Mouse (Mus musculus) liver, embryonic 14.5 days (tissue): ENCODE data around the gene Col6a3. TPM values are rescaled to one million over a fixed set of nuclear protein-coding genes. Genes with fewer than 3 reads are reported as not detected.

Experiments used
- ATAC-seq: fragments of 200-750 bp; cut with Nextera tagmentation; 2 replicates; pipeline ENCODE4 v1.8.0; 2017; ENCODE audit warnings: moderate number of reproducible peaks, mild to moderate bottlenecking, moderate library complexity; ENCODE audit not compliant: insufficient read depth
- DNase-seq, 3 experiments: peaks; one replicate each; pipeline ENCODE4 v3.0.0-alpha.2; 2012 to 2013; ENCODE audit warnings: low read depth in 3 of 3, low spot score in 3 of 3
- H3K27ac ChIP-seq: fragments of 300-500 bp; sonication (generic); 2 replicates; pipeline ENCODE4 v1.5.1; 2014; ENCODE audit warnings: moderate library complexity, mild to moderate bottlenecking, control low read depth, inconsistent platforms
- H3K27me3 ChIP-seq: fragments of 300-500 bp; sonication (generic); 2 replicates; pipeline ENCODE4 v1.6.1; 2014; ENCODE audit warnings: mild to moderate bottlenecking, low read length, moderate library complexity; ENCODE audit not compliant: control insufficient read depth, insufficient read depth
- H3K36me3 ChIP-seq: fragments of 300-500 bp; sonication (generic); replicated peaks from 2 replicates; pipeline ENCODE4 v1.6.1; 2014; ENCODE audit warnings: low read depth; ENCODE audit not compliant: control insufficient read depth, insufficient read depth
- H3K4me1 ChIP-seq, 2 experiments: fragments of 200-500 bp in 1 of 2; fragments of 300-500 bp in 1 of 2; sonication (generic) in 1 of 2; replicated peaks; 2 replicates each; pipeline ENCODE4 v1.6.1; 2012 to 2014; ENCODE audit warnings: antibody characterized with exemption in 1 of 2, inconsistent platforms in 1 of 2, low read length in 1 of 2; ENCODE audit not compliant: control insufficient read depth in 2 of 2, insufficient read depth in 2 of 2
- H3K4me2 ChIP-seq: fragments of 300-500 bp; sonication (generic); 2 replicates; pipeline ENCODE4 v1.6.1; 2014; ENCODE audit warnings: low read depth, mild to moderate bottlenecking, control low read depth, moderate library complexity
- H3K4me3 ChIP-seq, 2 experiments: fragments of 200-500 bp in 1 of 2; fragments of 300-500 bp in 1 of 2; sonication (generic) in 1 of 2; 2 replicates each; pipeline ENCODE4 v1.5.1; 2012 to 2014; ENCODE audit warnings: low read depth in 2 of 2, low read length in 2 of 2, mild to moderate bottlenecking in 2 of 2, control low read depth in 1 of 2, inconsistent platforms in 1 of 2, moderate library complexity in 1 of 2; ENCODE audit not compliant: insufficient read depth in 1 of 2
- H3K9ac ChIP-seq: fragments of 300-500 bp; sonication (generic); replicated peaks from 2 replicates; pipeline ENCODE4 v1.6.1; 2014; ENCODE audit warnings: mild to moderate bottlenecking, control low read depth, moderate library complexity
- H3K9me3 ChIP-seq: fragments of 300-500 bp; sonication (generic); 2 replicates; pipeline ENCODE4 v1.6.1; 2016; ENCODE audit warnings: low read length, mixed read lengths; ENCODE audit not compliant: control insufficient read depth
- CTCF ChIP-seq: IDR thresholded peaks from 2 replicates; pipeline ENCODE4 v1.5.1; 2016; ENCODE audit warnings: antibody characterized with exemption, low read depth, control low read depth
- EP300 ChIP-seq: IDR thresholded peaks from 2 replicates; pipeline ENCODE4 v1.6.1; 2016; ENCODE audit warnings: antibody characterized with exemption, low read depth
- WGBS: fragments of 180-500 bp; shearing (Covaris S2); extraction: QIAGEN DNeasy Blood & Tissue Kit; methylation state at CpG from one replicate; pipeline ENCODE4 v1.1.7; 2014; ENCODE audit not compliant: insufficient replicate concordance; 5-methylcytosine and 5-hydroxymethylcytosine counted together
- polyA plus RNA-seq, 2 experiments: library from polyadenylated mRNA; depleted of rRNA in 1 of 2; stranded (reverse) in 1 of 2; unstranded in 1 of 2; fragments of >200 nt; fragmentation: Nextera tagmentation in 1 of 2; extraction: Ambion mirVana in 1 of 2; gene quantifications; 2 replicates each; pipeline versions ENCODE4 v1.2.1 to v1.2.3; 2012 to 2014

Gene Col6a3
- polyA plus RNA-seq, 2 experiments: 2.8 to 4.2 TPM

DNA sequence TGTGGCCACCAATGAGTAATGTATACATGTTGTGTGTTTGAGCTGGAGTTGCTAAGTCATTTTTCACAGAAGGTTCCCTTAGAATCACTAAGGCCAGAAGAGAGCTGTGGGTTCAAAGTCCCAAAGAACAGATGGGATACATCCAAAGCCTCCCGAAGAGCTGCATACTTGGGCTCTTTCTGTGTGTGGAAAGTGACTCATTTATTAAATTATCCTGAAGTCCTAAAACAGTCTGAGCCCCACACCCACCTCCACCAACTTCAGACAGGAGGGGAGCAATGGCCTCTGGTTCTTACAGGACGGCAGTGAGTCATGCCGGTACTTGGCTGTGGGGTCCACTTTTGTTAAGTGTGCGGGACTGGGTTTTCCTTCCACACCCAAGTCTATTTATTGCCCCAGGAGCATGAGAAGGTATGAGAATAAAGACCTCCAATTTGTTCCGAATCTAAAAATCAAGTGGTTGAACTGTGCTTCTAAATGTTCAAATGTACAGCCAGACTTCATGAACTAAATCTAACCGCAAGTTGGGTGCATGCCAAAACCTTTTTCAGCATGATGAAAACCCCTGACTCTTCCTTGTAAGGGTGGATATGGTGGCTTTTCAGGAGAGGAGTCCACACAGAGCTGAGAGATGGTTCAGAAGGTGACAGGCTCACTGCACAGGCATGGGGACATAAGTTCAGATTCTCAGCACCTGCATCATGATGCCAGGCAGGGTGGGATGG is 124.8 kb downstream of the Col6a3 start:
- ATAC-seq (no peak), DNase-seq (no peak)
- TF ChIP-seq CTCF: no peak
- TF ChIP-seq EP300: no peak
- Histone ChIP-seq H3K4me1 (no peaks in the 10 kb centered on the region), H3K4me3 (no peak overlapping the region), H3K36me3 (no peaks in the 10 kb centered on the region), H3K9me3 (no peaks in the 10 kb centered on the region), H3K4me2 (no peak overlapping the region), H3K9ac (no peak overlapping the region), H3K27ac (no peak overlapping the region), H3K27me3 (no peaks in the 10 kb centered on the region)
- WGBS: 72% methylated on average over 6 of the region's 6 CpGs

GRCm38 (mm10) chr1:90716258-90716657 is 127.5 kb downstream of the Col6a3 start:
- no peak for ATAC-seq
- H3K27ac ChIP-seq: no peak overlapping the region
- no peaks in the 10 kb centered on the region for H3K9me3 ChIP-seq
- H3K9ac ChIP-seq: no peak overlapping the region
- H3K4me1 ChIP-seq: no peaks in the 10 kb centered on the region
- H3K27me3 ChIP-seq: no peaks in the 10 kb centered on the region
- no peak for DNase-seq
- no peak overlapping the region for H3K4me3 ChIP-seq
- H3K36me3 ChIP-seq: no peaks in the 10 kb centered on the region
- WGBS: 44% methylated on average over 2 of the region's 2 CpGs
- TF ChIP-seq EP300 (no peak), CTCF (no peak)
- H3K4me2 ChIP-seq: no peak overlapping the region

Other genes starting within 250 kb of the Col6a3 start
- gene Cops8, start 241.0 kb downstream of the Col6a3 start, polyA plus RNA-seq (2012; rRNA removed): 28.3 and 30.3 TPM in 2 replicates
- 40.3 and 41.4 TPM in 2 replicates for gene Cops8, start 241.0 kb downstream of the Col6a3 start, polyA plus RNA-seq (2014; fragmentation: Nextera tagmentation; extraction: Ambion mirVana)
- 0.01 TPM in 1 of 2 replicates, not detected in the other for gene Mlph, start 71.1 kb upstream of the Col6a3 start, polyA plus RNA-seq (2012; rRNA removed)
- not detected in 2 replicates for gene Mlph, start 71.1 kb upstream of the Col6a3 start, polyA plus RNA-seq (2014; fragmentation: Nextera tagmentation; extraction: Ambion mirVana)
- gene Prlh, start 109.1 kb upstream of the Col6a3 start, polyA plus RNA-seq (2012; rRNA removed): not detected in 2 replicates
- gene Prlh, start 109.1 kb upstream of the Col6a3 start, polyA plus RNA-seq (2014; fragmentation: Nextera tagmentation; extraction: Ambion mirVana): not detected in 2 replicates
- gene Rab17, start 125.7 kb upstream of the Col6a3 start, polyA plus RNA-seq (2012; rRNA removed): 1.4 and 1.8 TPM in 2 replicates
- gene Rab17, start 125.7 kb upstream of the Col6a3 start, polyA plus RNA-seq (2014; fragmentation: Nextera tagmentation; extraction: Ambion mirVana): 3.9 and 4.2 TPM in 2 replicates
- gene Lrrfip1, start 154.8 kb upstream of the Col6a3 start, polyA plus RNA-seq (2012; rRNA removed): 4.6 and 9.4 TPM in 2 replicates
- gene Lrrfip1, start 154.8 kb upstream of the Col6a3 start, polyA plus RNA-seq (2014; fragmentation: Nextera tagmentation; extraction: Ambion mirVana): 10.0 and 12.5 TPM in 2 replicates